Mouse (Mus musculus) frontal cortex, postnatal 14 days (tissue): ENCODE results near the gene Rac3.
"Not testable (repeated sequence)": the region's sequence is repeated elsewhere in the genome, so short reads cannot be mapped to it uniquely, and the experiment has no call there.

Experiments used
- DNase-seq, 2 experiments: peaks; one replicate each; pipeline ENCODE4 v3.0.0; 2022; ENCODE audit warnings: low spot score in 2 of 2

Rac3 gene

GRCm38 (mm10) chr11:120721124-120722066, at the start of gene Rac3:
Gene Rac3, plus strand, starts transcription at chr11:120721470.
- DNase-seq = peak in 1 of 2 experiments; percentile 47

GRCm38 (mm10) chr11:120672687-120673593, 48.3 kb upstream of the Rac3 start, which contains the start of gene Aspscr1:
Gene Aspscr1, plus strand, starts transcription at chr11:120672973.
- DNase-seq = peak; percentile 85 to 92

- DNase-seq = no peak
Observed at GRCm38 (mm10) chr11:120673594-120674122, 47.6 kb upstream of the Rac3 start.

GRCm38 (mm10) chr11:120675875-120676274, 45.4 kb upstream of the Rac3 start:
- not testable (repeated sequence) for DNase-seq

- DNase-seq = no peak
Observed at GRCm38 (mm10) chr11:120676951-120677350, 44.3 kb upstream of the Rac3 start.

GRCm38 (mm10) chr11:120679909-120680308, 41.4 kb upstream of the Rac3 start:
- no peak for DNase-seq

- DNase-seq = no peak
Observed at GRCm38 (mm10) chr11:120682683-120683082, 38.6 kb upstream of the Rac3 start.

GRCm38 (mm10) chr11:120683536-120683935, 37.7 kb upstream of the Rac3 start:
- no peak for DNase-seq

GRCm38 (mm10) chr11:120684086-120684485, 37.2 kb upstream of the Rac3 start:
- no peak for DNase-seq

- no peak for DNase-seq
Observed at GRCm38 (mm10) chr11:120684660-120685059, 36.6 kb upstream of the Rac3 start.

GRCm38 (mm10) chr11:120686650-120687272, 34.5 kb upstream of the Rac3 start:
- DNase-seq = no peak

GRCm38 (mm10) chr11:120689365-120689764, 31.9 kb upstream of the Rac3 start:
- no peak for DNase-seq

- DNase-seq = no peak
Observed at GRCm38 (mm10) chr11:120692471-120693011, 28.7 kb upstream of the Rac3 start.

- DNase-seq = no peak
Observed at GRCm38 (mm10) chr11:120693461-120693860, 27.8 kb upstream of the Rac3 start.

- no peak for DNase-seq
Observed at GRCm38 (mm10) chr11:120695184-120695583, 26.1 kb upstream of the Rac3 start.

GRCm38 (mm10) chr11:120695641-120696040, 25.6 kb upstream of the Rac3 start:
- no peak for DNase-seq

GRCm38 (mm10) chr11:120696568-120696967, 24.7 kb upstream of the Rac3 start:
- no peak for DNase-seq

GRCm38 (mm10) chr11:120697741-120698140, 23.5 kb upstream of the Rac3 start:
- no peak for DNase-seq

GRCm38 (mm10) chr11:120703696-120704454, 17.4 kb upstream of the Rac3 start:
- no peak for DNase-seq
